Mouse (Mus musculus) MEL (cell line): ENCODE data around the gene Snx29. TPM values are rescaled to one million over a fixed set of nuclear protein-coding genes. Genes with fewer than 3 reads are reported as not detected.

Source experiments
- DNase-seq: peaks from one replicate; pipeline ENCODE4 v3.0.0; 2011; ENCODE audit warnings: low read depth, low spot score
- H3K27ac ChIP-seq: 2 replicates; pipeline ENCODE4 v1.5.1; 2012; ENCODE audit warnings: low read depth, mild to moderate bottlenecking, control low read depth, low read length, moderate library complexity; ENCODE audit not compliant: control insufficient read depth
- H3K27me3 ChIP-seq, 2 experiments: fragments of 150-350 bp in 1 of 2; sonication (generic) in 1 of 2; 2 replicates each; pipeline ENCODE4 v1.6.1; 2012; ENCODE audit warnings: low read length in 2 of 2, mild to moderate bottlenecking in 2 of 2, improper control_type of control experiment in 1 of 2, moderate library complexity in 1 of 2; ENCODE audit not compliant: insufficient read depth in 2 of 2, control insufficient read depth in 1 of 2
- H3K36me3 ChIP-seq, 2 experiments: 2 replicates each; pipeline ENCODE4 v1.6.1; 2012 to 2014; ENCODE audit warnings: low read length in 2 of 2, improper control_type of control experiment in 1 of 2, inconsistent platforms in 1 of 2, mild to moderate bottlenecking in 1 of 2; ENCODE audit not compliant: insufficient read depth in 2 of 2, control insufficient read depth in 1 of 2
- H3K4me1 ChIP-seq, 2 experiments: fragments of 150-350 bp in 1 of 2; sonication (generic) in 1 of 2; 2 replicates each; pipeline ENCODE4 v1.6.1; 2012; ENCODE audit warnings: low read length in 2 of 2, improper control_type of control experiment in 1 of 2, mild to moderate bottlenecking in 1 of 2; ENCODE audit not compliant: insufficient read depth in 2 of 2, control insufficient read depth in 1 of 2
- H3K4me3 ChIP-seq, 2 experiments: fragments of 150-350 bp in 1 of 2; sonication (generic) in 1 of 2; 2 replicates each; pipeline ENCODE4 v1.5.1; 2012; ENCODE audit warnings: low read depth in 2 of 2, low read length in 2 of 2, mild to moderate bottlenecking in 2 of 2, moderate library complexity in 2 of 2, control low read depth in 1 of 2, improper control_type of control experiment in 1 of 2; ENCODE audit not compliant: control insufficient read depth in 1 of 2, insufficient read depth in 1 of 2
- H3K79me2 ChIP-seq: 2 replicates; pipeline ENCODE4 v1.6.1; 2012; ENCODE audit warnings: mild to moderate bottlenecking, low read length, moderate library complexity; ENCODE audit not compliant: control insufficient read depth, poor library complexity, insufficient read depth
- H3K9ac ChIP-seq: 2 replicates; pipeline ENCODE4 v1.6.1; 2012; ENCODE audit warnings: low read depth, mild to moderate bottlenecking, control low read depth, low read length, moderate library complexity; ENCODE audit not compliant: control insufficient read depth, poor library complexity, severe bottlenecking
- H3K9me3 ChIP-seq: fragments of 150-350 bp; sonication (generic); replicated peaks from 2 replicates; pipeline ENCODE4 v1.6.1; 2012; ENCODE audit warnings: mild to moderate bottlenecking, low read length, improper control_type of control experiment, moderate library complexity; ENCODE audit not compliant: insufficient read depth
- CHD1 ChIP-seq: IDR thresholded peaks from 2 replicates; pipeline ENCODE4 v1.6.1; 2012; ENCODE audit warnings: low read depth, mild to moderate bottlenecking, inconsistent platforms, low read length, improper control_type of control experiment
- CHD2 ChIP-seq: IDR thresholded peaks from 2 replicates; pipeline ENCODE4 v1.6.1; 2011; ENCODE audit warnings: low read length, improper control_type of control experiment
- EP300 ChIP-seq, 2 experiments: IDR thresholded peaks; 2 replicates each; pipeline ENCODE4 v1.6.1; 2011; ENCODE audit warnings: improper control_type of control experiment in 2 of 2, low read length in 2 of 2, low read depth in 1 of 2, mild to moderate bottlenecking in 1 of 2
- ETS1 ChIP-seq: IDR thresholded peaks from 2 replicates; pipeline ENCODE4 v1.6.1; 2012; ENCODE audit warnings: low read depth, mild to moderate bottlenecking, inconsistent platforms, low read length, improper control_type of control experiment, moderate library complexity
- GABPA ChIP-seq: IDR thresholded peaks from 2 replicates; pipeline ENCODE4 v1.6.1; 2012; ENCODE audit warnings: low read depth, mild to moderate bottlenecking, inconsistent platforms, low read length, improper control_type of control experiment, moderate library complexity
- GATA1 ChIP-seq: IDR thresholded peaks from 2 replicates; pipeline ENCODE4 v1.6.1; 2011; ENCODE audit warnings: low read depth, low read length, improper control_type of control experiment
- HCFC1 ChIP-seq: IDR thresholded peaks from 2 replicates; pipeline ENCODE4 v1.6.1; 2012; ENCODE audit warnings: low read depth, mild to moderate bottlenecking, inconsistent platforms, low read length, improper control_type of control experiment, moderate library complexity
- JUND ChIP-seq: IDR thresholded peaks from 2 replicates; pipeline ENCODE4 v1.6.1; 2011; ENCODE audit warnings: low read depth, mild to moderate bottlenecking, improper control_type of control experiment, low read length
- KAT2A ChIP-seq: conservative IDR thresholded peaks from 2 replicates; pipeline ENCODE4 v1.6.1; 2012; ENCODE audit warnings: low read depth, low read length, improper control_type of control experiment, inconsistent platforms
- MAX ChIP-seq: IDR thresholded peaks from 2 replicates; pipeline ENCODE4 v1.6.1; 2011; ENCODE audit warnings: low read length, improper control_type of control experiment
- MAZ ChIP-seq: IDR thresholded peaks from 2 replicates; pipeline ENCODE4 v1.6.1; 2012; ENCODE audit warnings: low read depth, mild to moderate bottlenecking, inconsistent platforms, low read length, improper control_type of control experiment
- MEF2A ChIP-seq: IDR thresholded peaks from 2 replicates; pipeline ENCODE4 v1.6.1; 2014; ENCODE audit warnings: low read depth, mild to moderate bottlenecking, inconsistent platforms, low read length, improper control_type of control experiment; ENCODE audit not compliant: poor library complexity, insufficient replicate concordance, severe bottlenecking; ENCODE audit errors: extremely low read depth
- MXI1 ChIP-seq: IDR thresholded peaks from 2 replicates; pipeline ENCODE4 v1.6.1; 2011; ENCODE audit warnings: mild to moderate bottlenecking, low read depth, low read length, improper control_type of control experiment
- MYC ChIP-seq: IDR thresholded peaks from 2 replicates; pipeline ENCODE4 v1.6.1; 2011; ENCODE audit warnings: low read depth, mild to moderate bottlenecking, low read length, improper control_type of control experiment, moderate library complexity
- NELFE ChIP-seq: IDR thresholded peaks from 2 replicates; pipeline ENCODE4 v1.6.1; 2011; ENCODE audit warnings: low read depth, low read length, improper control_type of control experiment
- NRF1 ChIP-seq: IDR thresholded peaks from 2 replicates; pipeline ENCODE4 v1.6.1; 2014; ENCODE audit warnings: low read depth, mild to moderate bottlenecking, inconsistent platforms, low read length, improper control_type of control experiment, moderate library complexity; ENCODE audit not compliant: poor library complexity, insufficient read depth, severe bottlenecking
- POLR2AphosphoS5 ChIP-seq: IDR thresholded peaks from 2 replicates; pipeline ENCODE4 v1.6.1; 2012; ENCODE audit warnings: low read depth, borderline replicate concordance, mild to moderate bottlenecking, inconsistent platforms, low read length, moderate library complexity, mixed read lengths
- RAD21 ChIP-seq: IDR thresholded peaks from 2 replicates; pipeline ENCODE4 v1.6.1; 2011; ENCODE audit warnings: mild to moderate bottlenecking, low read depth, low read length, improper control_type of control experiment
- RCOR1 ChIP-seq: IDR thresholded peaks from 2 replicates; pipeline ENCODE4 v1.6.1; 2012; ENCODE audit warnings: low read depth, mild to moderate bottlenecking, inconsistent platforms, low read length, improper control_type of control experiment
- SIN3A ChIP-seq: IDR thresholded peaks from 2 replicates; pipeline ENCODE4 v1.6.1; 2012; ENCODE audit warnings: low read length, improper control_type of control experiment, inconsistent platforms
- SMC3 ChIP-seq: IDR thresholded peaks from 2 replicates; pipeline ENCODE4 v1.6.1; 2011; ENCODE audit warnings: low read depth, low read length, improper control_type of control experiment
- TAL1 ChIP-seq: IDR thresholded peaks from 2 replicates; pipeline ENCODE4 v1.6.1; 2012; ENCODE audit warnings: mild to moderate bottlenecking, inconsistent platforms, low read length, moderate library complexity, mixed read lengths
- UBTF ChIP-seq: IDR thresholded peaks from 2 replicates; pipeline ENCODE4 v1.6.1; 2012; ENCODE audit warnings: low read depth, mild to moderate bottlenecking, inconsistent platforms, low read length, improper control_type of control experiment, moderate library complexity, borderline replicate concordance; ENCODE audit not compliant: insufficient read depth
- ZC3H11A ChIP-seq: IDR thresholded peaks from 2 replicates; pipeline ENCODE4 v1.6.1; 2012; ENCODE audit warnings: low read depth, mild to moderate bottlenecking, inconsistent platforms, low read length, improper control_type of control experiment
- ZKSCAN1 ChIP-seq: IDR thresholded peaks from 2 replicates; pipeline ENCODE4 v1.6.1; 2012; ENCODE audit warnings: low read depth, mild to moderate bottlenecking, inconsistent platforms, low read length, improper control_type of control experiment, moderate library complexity
- ZMIZ1 ChIP-seq: IDR thresholded peaks from 2 replicates; pipeline ENCODE4 v1.6.1; 2012; ENCODE audit warnings: low read depth, mild to moderate bottlenecking, inconsistent platforms, low read length, improper control_type of control experiment, moderate library complexity
- ZNF384 ChIP-seq: IDR thresholded peaks from 2 replicates; pipeline ENCODE4 v1.6.1; 2012; ENCODE audit warnings: low read depth, mild to moderate bottlenecking, inconsistent platforms, low read length, improper control_type of control experiment
- polyA plus RNA-seq, 2 experiments: library from polyadenylated mRNA; stranded (reverse) in 1 of 2; unstranded in 1 of 2; fragments of >175 nt in 1 of 2; fragments of >200 nt in 1 of 2; gene quantifications; 2 replicates each; pipeline versions ENCODE4 v1.2.1 to v1.2.4; 2012; ENCODE audit warnings: low replicate concordance in 2 of 2, low read depth in 1 of 2; ENCODE audit not compliant: insufficient read length in 2 of 2, insufficient read depth in 1 of 2, missing spikeins in 1 of 2
- total RNA-seq: library from RNA; depleted of rRNA; stranded (reverse); fragments of 300-350 nt; gene quantifications from 2 replicates; pipeline ENCODE4 v1.2.3, GENCODE M21; 2012

Snx29 gene
- total and polyA plus RNA-seq, 3 experiments: 0.72 to 0.73 TPM; not detected in 1

DNA sequence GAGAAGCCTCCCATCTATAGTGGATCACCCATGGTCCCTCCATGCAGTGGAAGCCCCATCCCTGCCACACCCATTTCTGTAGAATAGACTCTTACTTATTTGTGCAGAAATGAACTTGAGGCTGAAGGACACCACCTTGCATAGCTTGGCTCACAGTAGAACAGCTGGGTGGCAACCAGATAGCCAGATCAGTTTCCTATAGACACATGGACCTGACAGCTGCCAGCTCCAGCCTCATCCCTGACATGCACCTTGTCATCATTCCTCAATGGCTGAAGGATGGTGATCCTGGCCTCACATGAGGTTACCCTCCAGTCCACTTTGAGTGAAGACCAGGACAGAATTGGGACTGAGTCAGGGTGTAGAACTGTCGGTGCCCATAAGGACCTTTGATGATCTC is 394.2 kb downstream of the Snx29 start:
- Histone ChIP-seq H3K4me3 (no peak overlapping the region), H3K9ac (no peak overlapping the region), H3K4me1 (no peaks in the 10 kb centered on the region)

GRCm38 (mm10) chr16:11725901-11726300 is 403.2 kb downstream of the Snx29 start:
- DNase-seq: no peak
- Histone ChIP-seq H3K4me3 (no peak overlapping the region), H3K27ac (no peak overlapping the region), H3K9ac (no peak overlapping the region), H3K79me2 (no peaks in the 10 kb centered on the region), H3K4me1 (no peaks in the 10 kb centered on the region), H3K27me3 (no peaks in the 10 kb centered on the region), H3K9me3 (no peaks in the 10 kb centered on the region), H3K36me3 (no peaks in the 10 kb centered on the region)
- TF ChIP-seq GATA1: no peak
- TF ChIP-seq RCOR1: no peak
- TF ChIP-seq EP300 (IDR thresholded peaks at IDR 0.05; ENCODE audit: low read depth in 1 of 2, low read length in 2 of 2): no peak
- no peak for TF ChIP-seq SMC3
- no peak for TF ChIP-seq JUND
- no peak for TF ChIP-seq SIN3A
- no peak for TF ChIP-seq TAL1
- TF ChIP-seq ZC3H11A: no peak
- no peak for TF ChIP-seq KAT2A
- no peak for TF ChIP-seq MAZ
- no peak for TF ChIP-seq ZKSCAN1
- TF ChIP-seq ETS1: no peak
- no peak for TF ChIP-seq CHD2
- TF ChIP-seq NRF1: no peak
- TF ChIP-seq GABPA: no peak
- TF ChIP-seq CHD1: no peak
- TF ChIP-seq MYC: no peak
- no peak for TF ChIP-seq MEF2A
- no peak for TF ChIP-seq ZNF384

More for the DNA sequence above, 394.2 kb downstream of the Snx29 start:
- TF ChIP-seq RCOR1 (no peak), MXI1 (no peak), SIN3A (no peak), HCFC1 (no peak), NELFE (no peak), ZMIZ1 (no peak), RAD21 (no peak), ZNF384 (no peak), KAT2A (no peak), MAX (no peak), UBTF (no peak), POLR2AphosphoS5 (no peak), SMC3 (no peak)
- H3K9me3 ChIP-seq: no peaks in the 10 kb centered on the region
- no peak for DNase-seq
- H3K36me3 ChIP-seq: no peaks in the 10 kb centered on the region
- H3K27ac ChIP-seq: no peak overlapping the region
- no peaks in the 10 kb centered on the region for H3K79me2 ChIP-seq
- no peaks in the 10 kb centered on the region for H3K27me3 ChIP-seq
